Mouse (Mus musculus): ENCODE results near the gene Fli1. TPM values are rescaled to one million over a fixed set of nuclear protein-coding genes. Genes with fewer than 3 reads are reported as not detected.

Fli1 gene
- polyA plus RNA-seq, 1 experiment from 2014 or later = 20.6 TPM

GRCm38 (mm10) chr9:32562409-32562808 lies 19.7 kb upstream of the Fli1 start:
- Histone ChIP-seq H3K4me2 (ENCODE audit: low read length) (no peak overlapping the region), H3K27me3 (ENCODE audit: control insufficient read depth, insufficient read depth, low read length) (no peaks in the 10 kb centered on the region), H3K4me1 (ENCODE audit: control insufficient read depth in 2 of 2, insufficient read depth in 2 of 2, low read length in 2 of 2) (peaks cover 2 to 7% of the 10 kb centered on the region in 2 experiments; a peak in 3 of 4 replicates), H3K27ac (replicated peaks in 1 of 2; ENCODE audit: control insufficient read depth in 1 of 2, insufficient read depth in 1 of 2, low read depth in 2 of 2, low read length in 2 of 2) (no peak overlapping the region), H3K9me3 (ENCODE audit: control insufficient read depth, low read length) (no peaks in the 10 kb centered on the region), H3K36me3 (ENCODE audit: control insufficient read depth, insufficient read depth, low read length) (no peaks in the 10 kb centered on the region), H3K4me3 (ENCODE audit: control insufficient read depth in 1 of 2, insufficient read depth in 1 of 2, low read depth in 1 of 2, low read length in 2 of 2) (no peak overlapping the region), H3K9ac (ENCODE audit: low read length) (no peak overlapping the region)
- WGBS = 35% methylated on average over 9 of the region's 9 CpGs
- ATAC-seq (ENCODE audit: insufficient number of reproducible peaks, insufficient read depth, low FRiP score, low read depth) = no peak

- H3K27ac ChIP-seq (replicated peaks in 1 of 2; ENCODE audit: control insufficient read depth in 1 of 2, insufficient read depth in 1 of 2, low read depth in 2 of 2, low read length in 2 of 2) = no peak overlapping the region
- no peak for ATAC-seq (ENCODE audit: insufficient number of reproducible peaks, insufficient read depth, low FRiP score, low read depth)
Observed at GRCm38 (mm10) chr9:32561190-32561890, 18.7 kb upstream of the Fli1 start.

DNA sequence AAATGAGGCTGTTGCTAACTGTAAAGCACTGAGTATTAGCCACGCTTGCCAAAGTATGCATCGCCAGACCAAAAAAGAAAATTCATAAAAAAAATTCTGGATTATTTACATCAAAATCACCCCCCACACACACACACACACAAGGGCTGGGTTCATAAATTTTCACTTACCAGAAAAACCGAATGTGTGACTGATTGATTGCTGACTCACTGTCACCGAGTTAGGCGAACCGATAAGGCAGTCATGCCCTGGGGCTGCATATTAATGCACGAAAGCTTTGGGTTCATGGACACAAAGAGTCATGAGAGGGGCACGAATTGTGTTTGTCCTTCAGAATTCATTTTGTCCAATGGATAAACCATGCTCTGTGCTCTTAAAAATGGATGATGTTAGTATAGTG lies 17.2 kb upstream of the Fli1 start:
- Histone ChIP-seq H3K9ac (ENCODE audit: low read length) (no peak overlapping the region), H3K4me3 (ENCODE audit: control insufficient read depth in 1 of 2, insufficient read depth in 1 of 2, low read depth in 1 of 2, low read length in 2 of 2) (no peak overlapping the region), H3K4me2 (ENCODE audit: low read length) (no peak overlapping the region), H3K9me3 (ENCODE audit: control insufficient read depth, low read length) (no peaks in the 10 kb centered on the region), H3K4me1 (ENCODE audit: control insufficient read depth in 2 of 2, insufficient read depth in 2 of 2, low read length in 2 of 2) (peaks cover 2 to 10% of the 10 kb centered on the region in 2 experiments; a peak in 3 of 4 replicates), H3K27ac (replicated peaks in 1 of 2; ENCODE audit: control insufficient read depth in 1 of 2, insufficient read depth in 1 of 2, low read depth in 2 of 2, low read length in 2 of 2) (no peak overlapping the region), H3K27me3 (ENCODE audit: control insufficient read depth, insufficient read depth, low read length) (no peaks in the 10 kb centered on the region), H3K36me3 (ENCODE audit: control insufficient read depth, insufficient read depth, low read length) (no peaks in the 10 kb centered on the region)
- no peak for ATAC-seq (ENCODE audit: insufficient number of reproducible peaks, insufficient read depth, low FRiP score, low read depth)
- WGBS = 74% methylated on average over 8 of the region's 8 CpGs

More at GRCm38 (mm10) chr9:32561190-32561890, 18.7 kb upstream of the Fli1 start:
- Histone ChIP-seq H3K9me3 (ENCODE audit: control insufficient read depth, low read length) (no peaks in the 10 kb centered on the region), H3K4me2 (ENCODE audit: low read length) (no peak overlapping the region), H3K36me3 (ENCODE audit: control insufficient read depth, insufficient read depth, low read length) (no peaks in the 10 kb centered on the region), H3K27me3 (ENCODE audit: control insufficient read depth, insufficient read depth, low read length) (no peaks in the 10 kb centered on the region), H3K9ac (ENCODE audit: low read length) (no peak overlapping the region), H3K4me3 (ENCODE audit: control insufficient read depth in 1 of 2, insufficient read depth in 1 of 2, low read depth in 1 of 2, low read length in 2 of 2) (no peak overlapping the region), H3K4me1 (ENCODE audit: control insufficient read depth in 2 of 2, insufficient read depth in 2 of 2, low read length in 2 of 2) (peaks cover 2 to 7% of the 10 kb centered on the region in 2 experiments; a peak in 3 of 4 replicates)
- WGBS = 84% methylated on average over 14 of the region's 14 CpGs

- Histone ChIP-seq H3K9ac (ENCODE audit: low read length) (no peak overlapping the region), H3K9me3 (ENCODE audit: control insufficient read depth, low read length) (no peaks in the 10 kb centered on the region), H3K27ac (replicated peaks in 1 of 2; ENCODE audit: control insufficient read depth in 1 of 2, insufficient read depth in 1 of 2, low read depth in 2 of 2, low read length in 2 of 2) (no peak overlapping the region), H3K36me3 (ENCODE audit: control insufficient read depth, insufficient read depth, low read length) (no peaks in the 10 kb centered on the region), H3K27me3 (ENCODE audit: control insufficient read depth, insufficient read depth, low read length) (no peaks in the 10 kb centered on the region), H3K4me2 (ENCODE audit: low read length) (no peak overlapping the region), H3K4me1 (ENCODE audit: control insufficient read depth in 2 of 2, insufficient read depth in 2 of 2, low read length in 2 of 2) (peaks cover 2 to 6% of the 10 kb centered on the region in 2 experiments; a peak in 3 of 4 replicates), H3K4me3 (ENCODE audit: control insufficient read depth in 1 of 2, insufficient read depth in 1 of 2, low read depth in 1 of 2, low read length in 2 of 2) (no peak overlapping the region)
- ATAC-seq (ENCODE audit: insufficient number of reproducible peaks, insufficient read depth, low FRiP score, low read depth) = no peak
Observed at GRCm38 (mm10) chr9:32559454-32559853, 16.8 kb upstream of the Fli1 start.

DNA sequence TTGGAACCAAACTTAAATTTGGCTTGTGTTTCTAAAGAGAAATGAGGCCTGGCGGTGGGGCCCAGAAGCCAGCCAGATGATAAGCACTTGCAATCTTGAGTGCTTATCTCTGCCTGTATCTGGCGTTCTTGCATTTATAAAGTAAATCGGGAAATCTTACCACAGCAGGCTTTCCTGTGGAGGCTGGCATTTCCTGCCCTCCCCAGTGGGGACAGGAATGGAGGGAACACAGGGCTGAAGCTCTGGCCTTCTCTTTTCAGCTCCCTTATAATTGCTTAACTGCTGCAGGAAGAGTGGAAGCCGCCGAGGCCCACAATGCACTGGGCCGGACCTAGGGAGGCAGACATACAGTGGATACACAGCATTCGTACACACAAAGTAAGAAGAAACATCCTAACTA lies 13.7 kb upstream of the Fli1 start:
- no peaks in the 10 kb centered on the region for H3K36me3 ChIP-seq (ENCODE audit: control insufficient read depth, insufficient read depth, low read length)
- H3K9ac ChIP-seq (ENCODE audit: low read length) = no peak overlapping the region
- H3K27me3 ChIP-seq (ENCODE audit: control insufficient read depth, insufficient read depth, low read length) = no peaks in the 10 kb centered on the region
- H3K27ac ChIP-seq (replicated peaks in 1 of 2; ENCODE audit: control insufficient read depth in 1 of 2, insufficient read depth in 1 of 2, low read depth in 2 of 2, low read length in 2 of 2) = no peak overlapping the region
- 51% methylated on average over 7 of the region's 7 CpGs for WGBS
- H3K4me2 ChIP-seq (ENCODE audit: low read length) = no peak overlapping the region
- no peak overlapping the region for H3K4me3 ChIP-seq (ENCODE audit: control insufficient read depth in 1 of 2, insufficient read depth in 1 of 2, low read depth in 1 of 2, low read length in 2 of 2)
- peaks cover 2 to 3% of the 10 kb centered on the region in 2 experiments; a peak in 2 of 4 replicates for H3K4me1 ChIP-seq (ENCODE audit: control insufficient read depth in 2 of 2, insufficient read depth in 2 of 2, low read length in 2 of 2)
- no peaks in the 10 kb centered on the region for H3K9me3 ChIP-seq (ENCODE audit: control insufficient read depth, low read length)
- no peak for ATAC-seq (ENCODE audit: insufficient number of reproducible peaks, insufficient read depth, low FRiP score, low read depth)

DNA sequence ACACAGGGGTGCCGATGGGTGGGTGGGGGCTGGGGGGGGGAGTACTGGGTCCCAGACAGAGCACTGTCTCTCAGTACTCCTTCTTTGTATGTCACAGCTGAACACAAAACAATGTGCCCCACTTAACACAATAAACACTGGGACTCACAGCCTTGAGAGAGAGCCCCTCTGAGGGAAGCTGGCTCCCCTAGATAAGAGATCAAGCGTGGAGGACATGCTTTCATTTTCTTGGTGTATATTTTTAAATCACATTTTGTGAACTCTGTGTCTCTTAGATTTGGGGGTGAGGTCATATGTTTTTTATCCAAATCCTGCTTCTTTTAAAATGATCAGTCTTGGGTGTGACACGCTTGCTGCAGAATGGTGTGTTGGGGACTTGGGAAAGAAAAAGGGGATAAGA lies 12.6 kb upstream of the Fli1 start:
- Histone ChIP-seq H3K27ac (replicated peaks in 1 of 2; ENCODE audit: control insufficient read depth in 1 of 2, insufficient read depth in 1 of 2, low read depth in 2 of 2, low read length in 2 of 2) (no peak overlapping the region), H3K36me3 (ENCODE audit: control insufficient read depth, insufficient read depth, low read length) (no peaks in the 10 kb centered on the region), H3K9ac (ENCODE audit: low read length) (no peak overlapping the region), H3K4me2 (ENCODE audit: low read length) (no peak overlapping the region), H3K4me3 (ENCODE audit: control insufficient read depth in 1 of 2, insufficient read depth in 1 of 2, low read depth in 1 of 2, low read length in 2 of 2) (no peak overlapping the region), H3K4me1 (ENCODE audit: control insufficient read depth in 2 of 2, insufficient read depth in 2 of 2, low read length in 2 of 2) (peaks cover 5 to 7% of the 10 kb centered on the region in 2 experiments; a peak in 2 of 4 replicates), H3K27me3 (ENCODE audit: control insufficient read depth, insufficient read depth, low read length) (no peaks in the 10 kb centered on the region), H3K9me3 (ENCODE audit: control insufficient read depth, low read length) (no peaks in the 10 kb centered on the region)
- 64% methylated on average over 3 of the region's 3 CpGs for WGBS
- no peak for ATAC-seq (ENCODE audit: insufficient number of reproducible peaks, insufficient read depth, low FRiP score, low read depth)

- no peak for ATAC-seq (ENCODE audit: insufficient number of reproducible peaks, insufficient read depth, low FRiP score, low read depth)
- Histone ChIP-seq H3K27me3 (ENCODE audit: control insufficient read depth, insufficient read depth, low read length) (peaks cover 31% of the 10 kb centered on the region), H3K4me2 (ENCODE audit: low read length) (no peak overlapping the region), H3K4me1 (ENCODE audit: control insufficient read depth in 2 of 2, insufficient read depth in 2 of 2, low read length in 2 of 2) (peaks cover 7 to 17% of the 10 kb centered on the region in 2 experiments; a peak in 3 of 4 replicates), H3K27ac (replicated peaks in 1 of 2; ENCODE audit: control insufficient read depth in 1 of 2, insufficient read depth in 1 of 2, low read depth in 2 of 2, low read length in 2 of 2) (no peak overlapping the region), H3K9me3 (ENCODE audit: control insufficient read depth, low read length) (no peaks in the 10 kb centered on the region), H3K9ac (ENCODE audit: low read length) (no peak overlapping the region), H3K4me3 (ENCODE audit: control insufficient read depth in 1 of 2, insufficient read depth in 1 of 2, low read depth in 1 of 2, low read length in 2 of 2) (no peak overlapping the region), H3K36me3 (ENCODE audit: control insufficient read depth, insufficient read depth, low read length) (no peaks in the 10 kb centered on the region)
- WGBS = 9% methylated on average over 10 of the region's 10 CpGs
Observed at GRCm38 (mm10) chr9:32550541-32550940, 7.9 kb upstream of the Fli1 start.
